17 mouse cellular contexts compared by ENCODE assay signal in the genomic region with DNA sequence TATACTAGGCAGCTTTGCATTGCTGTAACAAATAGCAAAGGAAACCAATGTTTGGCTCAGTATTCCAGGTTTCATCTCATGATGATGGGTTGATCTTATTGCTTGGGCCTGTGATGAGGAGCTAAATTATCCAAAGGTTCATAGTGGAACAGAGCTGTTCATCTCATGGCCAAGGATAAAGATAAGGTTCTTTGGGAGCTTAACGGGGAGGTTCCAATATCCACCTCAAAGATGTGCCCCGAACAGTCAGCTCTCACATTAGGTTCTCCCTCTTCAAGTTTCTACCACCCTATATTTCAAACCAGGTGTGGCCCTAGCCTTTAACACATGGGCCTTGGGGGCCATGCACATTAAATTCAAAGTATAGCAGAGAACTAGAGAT. TPM values are rescaled to one million over a fixed set of nuclear protein-coding genes. Genes with fewer than 3 reads are reported as not detected.
DNase-seq lines count a peak whose midpoint lies in the region; ATAC-seq and TF ChIP-seq lines count a peak whose summit lies in the region.
"Had no signal": no experiment of that assay in that cellular context is flagged by ENCODE, and none has a peak within 500 bp of the region (broad histone marks: within the 10 kb centered on the region; RNA-seq: fewer than 3 reads in every experiment).

No protein-coding gene starts in this region.

- H3K36me3 ChIP-seq in intestine, embryonic 15.5 days: no peaks in the 10 kb centered on the region
- H3K36me3 ChIP-seq in intestine, postnatal 0 days (ENCODE audit: control insufficient read depth, insufficient read depth): no peaks in the 10 kb centered on the region
- H3K36me3 ChIP-seq in intestine, embryonic 16.5 days (ENCODE audit: control insufficient read depth, insufficient read depth, low read length): no peaks in the 10 kb centered on the region
- no peaks in the 10 kb centered on the region; the same call in 1 of the 2 replicates for H3K36me3 ChIP-seq in liver, embryonic 16.5 days (ENCODE audit: control insufficient read depth, insufficient read depth)
- H3K36me3 ChIP-seq: midbrain, embryonic 15.5 days had no signal

- H3K9ac ChIP-seq in intestine, embryonic 15.5 days: no peak overlapping the region
- H3K9ac ChIP-seq in intestine, postnatal 0 days (ENCODE audit: low read depth, low read length): no peak overlapping the region
- no peak overlapping the region for H3K9ac ChIP-seq in intestine, embryonic 16.5 days (ENCODE audit: low read depth, low read length)
- peak overlapping the region; percentile 14 for H3K9ac ChIP-seq in liver, embryonic 16.5 days (ENCODE audit: low read depth, low read length)
- H3K9ac ChIP-seq: forebrain, postnatal 0 days; hindbrain, embryonic 14.5 days; midbrain, embryonic 15.5 days had no signal

- no peak overlapping the region for H3K4me2 ChIP-seq in intestine, embryonic 15.5 days (replicated peaks)
- no peak overlapping the region for H3K4me2 ChIP-seq in intestine, postnatal 0 days (replicated peaks; ENCODE audit: low read depth)
- no peak overlapping the region for H3K4me2 ChIP-seq in intestine, embryonic 16.5 days (ENCODE audit: low read depth, low read length)
- H3K4me2 ChIP-seq in liver, embryonic 16.5 days (ENCODE audit: low read depth, low read length): peak overlapping the region; percentile 31
- H3K4me2 ChIP-seq: hindbrain, embryonic 14.5 days; midbrain, embryonic 15.5 days had no signal

- no peaks in the 10 kb centered on the region for H3K4me1 ChIP-seq in intestine, embryonic 15.5 days (replicated peaks)
- H3K4me1 ChIP-seq in intestine, postnatal 0 days (replicated peaks; ENCODE audit: control insufficient read depth, insufficient read depth, low read length): no peaks in the 10 kb centered on the region
- peaks cover 7% of the 10 kb centered on the region for H3K4me1 ChIP-seq in bone marrow, adult 2 months (ENCODE audit: control insufficient read depth, insufficient read depth, low read length)
- no peaks in the 10 kb centered on the region for H3K4me1 ChIP-seq in intestine, embryonic 16.5 days (ENCODE audit: control insufficient read depth, insufficient read depth, low read length)
- H3K4me1 ChIP-seq in liver, embryonic 16.5 days (ENCODE audit: control insufficient read depth, low read depth, low read length): peaks cover 41% of the 10 kb centered on the region
- H3K4me1 ChIP-seq: embryonic facial prominence, embryonic 10.5 days; midbrain, embryonic 15.5 days had no signal

- no peaks in the 10 kb centered on the region for H3K27me3 ChIP-seq in intestine, embryonic 15.5 days (replicated peaks)
- H3K27me3 ChIP-seq in intestine, postnatal 0 days (replicated peaks; ENCODE audit: control insufficient read depth, insufficient read depth, low read length): no peaks in the 10 kb centered on the region
- H3K27me3 ChIP-seq in intestine, embryonic 16.5 days (replicated peaks; ENCODE audit: control insufficient read depth, insufficient read depth, low read length): no peaks in the 10 kb centered on the region
- no peaks in the 10 kb centered on the region for H3K27me3 ChIP-seq in liver, embryonic 16.5 days (ENCODE audit: control insufficient read depth, insufficient read depth, low read depth, low read length)
- H3K27me3 ChIP-seq: midbrain, embryonic 15.5 days had no signal

- intact Hi-C loops in left cerebral cortex, postnatal 14 days (cut with DNase I): no loop called here

- H3K27ac ChIP-seq in intestine, embryonic 15.5 days: no peak overlapping the region
- no peak overlapping the region for H3K27ac ChIP-seq in intestine, postnatal 0 days (ENCODE audit: low read depth, low read length)
- peak overlapping the region; percentile 81; the same call in 1 of the 2 replicates for H3K27ac ChIP-seq in bone marrow, adult 2 months (ENCODE audit: control insufficient read depth, insufficient read depth, low read depth, low read length, poor library complexity)
- H3K27ac ChIP-seq in intestine, embryonic 16.5 days (ENCODE audit: low read length): no peak overlapping the region
- peak overlapping the region; percentile 92 for H3K27ac ChIP-seq in liver, embryonic 16.5 days (ENCODE audit: low read length)
- H3K27ac ChIP-seq: embryonic facial prominence, embryonic 10.5 days; hindbrain, embryonic 14.5 days; kidney, postnatal 0 days; midbrain, embryonic 15.5 days had no signal

- peak; percentile 25; the same call in 1 of the 2 replicates for ATAC-seq in intestine, embryonic 15.5 days
- ATAC-seq in intestine, postnatal 0 days: no peak
- 0 out of 2 replicates have a peak, but pooled peaks have one; percentile 40 for ATAC-seq in intestine, embryonic 16.5 days
- ATAC-seq in liver, embryonic 16.5 days (ENCODE audit: low read depth): peak; percentile 61
- ATAC-seq: forebrain, postnatal 0 days; midbrain, embryonic 15.5 days had no signal

- TF ChIP-seq CTCF in intestine, postnatal 0 days (IDR thresholded peaks at IDR 0.05; ENCODE audit: low read depth): no peak
- no peak for TF ChIP-seq CTCF in bone marrow, adult 2 months (IDR thresholded peaks at IDR 0.05; ENCODE audit: control insufficient read depth, insufficient read depth, low read length)

- H3K4me3 ChIP-seq in intestine, embryonic 15.5 days (replicated peaks): no peak overlapping the region
- H3K4me3 ChIP-seq in intestine, postnatal 0 days (ENCODE audit: low read depth, low read length): no peak overlapping the region
- H3K4me3 ChIP-seq in bone marrow, adult 2 months (replicated peaks; ENCODE audit: control insufficient read depth, low read depth, low read length): no peak overlapping the region
- H3K4me3 ChIP-seq in intestine, embryonic 16.5 days (ENCODE audit: low read length): no peak overlapping the region
- no peak overlapping the region for H3K4me3 ChIP-seq in liver, embryonic 16.5 days (ENCODE audit: low read depth, low read length)
- H3K4me3 ChIP-seq: embryonic facial prominence, embryonic 10.5 days; midbrain, embryonic 15.5 days; myocyte had no signal

- no peaks in the 10 kb centered on the region for H3K9me3 ChIP-seq in intestine, embryonic 15.5 days
- H3K9me3 ChIP-seq in intestine, postnatal 0 days (ENCODE audit: control insufficient read depth): 0 out of 2 replicates have a peak, but pooled peaks cover 3% of the 10 kb centered on the region
- H3K9me3 ChIP-seq in intestine, embryonic 16.5 days (ENCODE audit: control insufficient read depth, low read length): 0 out of 2 replicates have a peak, but pooled peaks cover 2% of the 10 kb centered on the region
- H3K9me3 ChIP-seq in liver, embryonic 16.5 days (replicated peaks; ENCODE audit: control insufficient read depth, low read length): no peaks in the 10 kb centered on the region
- H3K9me3 ChIP-seq: embryonic facial prominence, embryonic 10.5 days; midbrain, embryonic 15.5 days had no signal

- no peak for TF ChIP-seq POLR2A in bone marrow, adult 2 months (IDR thresholded peaks at IDR 0.05; ENCODE audit: borderline replicate concordance, control insufficient read depth, low read depth, low read length)

- DNase-seq in left cerebral cortex, adult 8-10 months (ENCODE audit: low spot score in 2 of 2): no peak
- no peak for DNase-seq in left cerebral cortex, postnatal 14 days (ENCODE audit: low spot score in 2 of 2)
- DNase-seq: B cell, adult 2 months; cerebellum, adult 8-10 months; forebrain, postnatal 0 days; heart, adult 18-20 months; heart, postnatal 10 days had no signal

- WGBS in intestine, embryonic 15.5 days: 92% methylated on average over 2 of the region's 2 CpGs
- WGBS in intestine, postnatal 0 days: 91% methylated on average over 2 of the region's 2 CpGs
- WGBS in bone marrow, adult 2 months: 67% methylated on average over 2 of the region's 2 CpGs
- WGBS in intestine, embryonic 16.5 days: 93% methylated on average over 2 of the region's 2 CpGs
- 28% methylated on average over 2 of the region's 2 CpGs for WGBS in liver, embryonic 16.5 days (ENCODE audit: insufficient replicate concordance)

RNA-seq across cellular contexts. Expression of gene Lancl2, which starts 43.4 kb away (rescaled TPM):
- polyA plus RNA-seq in intestine, embryonic 15.5 days (2015; fragmentation: Nextera tagmentation; extraction: Ambion mirVana): 17.8 and 19.5 TPM in 2 replicates
- 7.0 and 7.4 TPM in 2 replicates for polyA plus RNA-seq in intestine, postnatal 0 days (2015; fragmentation: Nextera tagmentation; extraction: Ambion mirVana)
- 6.5 and 12.2 TPM in 2 replicates for polyA plus RNA-seq in bone marrow, adult 2 months (2011; ENCODE audit: insufficient read depth, insufficient read length, low replicate concordance, missing spikeins)
- polyA plus RNA-seq in intestine, embryonic 16.5 days (2015; fragmentation: Nextera tagmentation; extraction: Ambion mirVana): 15.8 and 15.9 TPM in 2 replicates
- 11.7 and 12.6 TPM in 2 replicates for polyA plus RNA-seq in liver, embryonic 16.5 days (2015; fragmentation: Nextera tagmentation; extraction: Ambion mirVana)
- 100 to 1,000 TPM in 2 of 4 experiments, 10 to 100 TPM in 2; 88.9 to 114 (median 97.6) TPM for total RNA-seq in left cerebral cortex, adult 8-10 months (2022)
- 100 to 1,000 TPM; 157 to 161 TPM for total RNA-seq in left cerebral cortex, postnatal 14 days (2021)

RNA-seq across cellular contexts. Expression of gene Pyurf, which starts 53.9 kb away (rescaled TPM):
- 19.4 and 21.9 TPM in 2 replicates for polyA plus RNA-seq in intestine, embryonic 15.5 days (2015; fragmentation: Nextera tagmentation; extraction: Ambion mirVana)
- 13.1 and 13.5 TPM in 2 replicates for polyA plus RNA-seq in intestine, postnatal 0 days (2015; fragmentation: Nextera tagmentation; extraction: Ambion mirVana)
- polyA plus RNA-seq in bone marrow, adult 2 months (2011; ENCODE audit: insufficient read depth, insufficient read length, low replicate concordance, missing spikeins): 2.3 and 4.1 TPM in 2 replicates
- polyA plus RNA-seq in intestine, embryonic 16.5 days (2015; fragmentation: Nextera tagmentation; extraction: Ambion mirVana): 20.4 and 21.4 TPM in 2 replicates
- 7.0 and 7.3 TPM in 2 replicates for polyA plus RNA-seq in liver, embryonic 16.5 days (2015; fragmentation: Nextera tagmentation; extraction: Ambion mirVana)
- 10 to 100 TPM in 1 of 4 experiments, 1 to 10 TPM in 3; 8.6 to 10.2 (median 9.7) TPM for total RNA-seq in left cerebral cortex, adult 8-10 months (2022)
- total RNA-seq in left cerebral cortex, postnatal 14 days (2021): 1 to 10 TPM; 7.2 to 7.6 TPM

Comparison
In these comparisons a context has a peak if more than half of its experiments do, and no peak if none do; other contexts are left out.
1. H3K27ac ChIP-seq: peak in bone marrow, adult 2 months (single experiment) and liver, embryonic 16.5 days (single experiment); none in intestine, embryonic 15.5 days (single experiment), intestine, postnatal 0 days (single experiment) and intestine, embryonic 16.5 days (single experiment).